Mouse (Mus musculus): ENCODE measurements at regions not wholly inside any gene's neighbourhood (a gene's known extent, or its start where the extent isn't known, plus 50 kb on each side); places are given as distances from the start of the nearest gene placed in this dataset.
A peak's percentile ranks its signal among the peaks of the same experiment; 100 is the strongest.

DNA sequence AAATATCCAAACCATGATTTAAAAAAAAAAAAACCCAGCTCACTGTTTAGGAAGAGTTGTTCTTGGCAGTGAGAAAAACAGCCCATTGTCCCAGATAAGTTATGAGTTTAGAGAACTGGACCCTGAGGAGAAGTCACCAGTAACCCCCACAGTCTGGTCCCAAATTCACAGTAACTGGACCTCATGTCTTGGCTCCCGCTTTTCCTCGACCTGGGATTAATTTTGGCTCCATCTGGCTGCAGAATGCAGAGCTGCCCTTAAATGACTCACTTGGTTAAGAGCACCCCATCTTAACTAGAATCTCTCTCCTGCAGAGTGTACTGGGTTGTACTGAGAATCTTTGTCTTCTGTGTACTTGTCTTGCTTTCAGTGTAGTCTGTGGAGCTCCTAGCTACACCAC lies 221.0 kb downstream of the Snx13 start:
- ATAC-seq (replicated peaks; ENCODE audit: insufficient number of reproducible peaks, low FRiP score, low TSS enrichment, poor library complexity, severe bottlenecking): no peak

DNA sequence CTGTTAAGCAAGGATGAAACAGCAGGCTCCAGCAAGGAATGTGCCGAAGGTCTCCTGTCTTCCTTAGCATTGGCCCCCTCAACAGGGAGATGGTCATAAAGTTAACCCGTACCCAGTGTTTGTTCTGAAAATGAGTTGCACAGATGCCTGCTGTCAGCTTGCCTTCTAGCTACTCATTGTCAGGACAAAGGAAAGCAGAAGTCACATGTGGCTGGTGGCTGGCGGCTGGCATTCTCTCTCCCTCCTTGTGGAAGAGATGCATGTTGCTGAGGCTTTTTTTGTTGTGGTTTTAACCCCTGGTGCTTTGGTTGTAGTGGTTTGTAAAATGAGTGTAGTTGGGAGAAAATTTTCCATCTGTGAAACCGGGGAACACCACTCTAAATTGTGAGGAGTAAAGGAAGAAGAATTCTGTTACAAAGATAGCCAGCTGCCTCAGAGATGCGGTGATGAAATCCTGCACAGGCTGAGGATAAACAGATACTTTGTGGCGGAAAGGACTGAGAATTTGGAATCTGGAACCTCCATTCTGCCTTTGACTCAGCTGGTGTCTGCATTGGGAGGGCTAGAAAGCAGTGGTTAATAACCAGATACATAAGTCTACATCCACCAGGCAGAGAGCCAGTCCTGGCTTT lies 220.2 kb downstream of the Snx13 start:
- ATAC-seq (replicated peaks; ENCODE audit: insufficient number of reproducible peaks, low FRiP score, low TSS enrichment, poor library complexity, severe bottlenecking): peak; percentile 51; the same call in 1 of the 2 replicates

DNA sequence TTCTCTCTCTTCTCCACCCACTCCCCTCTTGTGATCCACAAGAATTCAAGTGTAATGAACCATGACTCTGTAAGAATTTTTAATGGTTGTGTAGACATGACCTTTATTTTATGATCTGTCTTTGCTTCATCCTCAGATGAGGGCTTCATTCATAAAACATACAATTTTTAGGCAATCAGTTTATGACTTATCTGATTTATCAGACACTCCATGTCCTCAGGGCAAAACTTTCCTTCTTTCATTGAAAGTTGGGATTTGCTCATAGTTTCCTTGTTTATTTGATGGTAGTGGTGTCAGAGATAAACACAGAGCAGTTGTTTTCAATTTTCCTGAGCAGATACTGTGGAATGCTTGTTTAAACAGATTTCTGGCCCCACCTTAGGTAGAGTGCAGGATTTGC lies 212.8 kb downstream of the Snx13 start:
- no peak for ATAC-seq (replicated peaks; ENCODE audit: insufficient number of reproducible peaks, low FRiP score, low TSS enrichment, poor library complexity, severe bottlenecking)

- no peak for ATAC-seq (replicated peaks; ENCODE audit: insufficient number of reproducible peaks, low FRiP score, low TSS enrichment, poor library complexity, severe bottlenecking)
These were observed 208.9 kb downstream of the Snx13 start for GRCm38 (mm10) chr12:35255723-35256401.

DNA sequence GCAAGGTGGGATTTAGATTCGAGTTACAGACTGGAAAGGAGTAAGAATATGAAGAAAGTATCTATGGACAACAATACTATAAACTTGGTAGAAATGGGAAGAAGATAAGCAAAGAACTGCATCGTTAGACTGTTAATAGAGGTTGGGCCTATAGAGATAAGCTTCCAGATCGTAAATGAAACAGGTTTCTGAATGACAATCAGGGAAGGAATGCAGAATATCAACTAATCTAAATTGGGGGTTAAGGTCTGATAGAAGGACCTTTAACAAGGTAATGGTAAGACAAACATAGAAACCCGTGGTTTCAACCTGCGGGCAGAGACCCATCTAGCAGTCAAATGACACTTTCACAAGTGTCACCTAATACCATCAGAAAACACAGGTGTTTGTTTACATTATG lies 201.5 kb downstream of the Snx13 start:
- no peak for ATAC-seq (replicated peaks; ENCODE audit: insufficient number of reproducible peaks, low FRiP score, low TSS enrichment, poor library complexity, severe bottlenecking)

DNA sequence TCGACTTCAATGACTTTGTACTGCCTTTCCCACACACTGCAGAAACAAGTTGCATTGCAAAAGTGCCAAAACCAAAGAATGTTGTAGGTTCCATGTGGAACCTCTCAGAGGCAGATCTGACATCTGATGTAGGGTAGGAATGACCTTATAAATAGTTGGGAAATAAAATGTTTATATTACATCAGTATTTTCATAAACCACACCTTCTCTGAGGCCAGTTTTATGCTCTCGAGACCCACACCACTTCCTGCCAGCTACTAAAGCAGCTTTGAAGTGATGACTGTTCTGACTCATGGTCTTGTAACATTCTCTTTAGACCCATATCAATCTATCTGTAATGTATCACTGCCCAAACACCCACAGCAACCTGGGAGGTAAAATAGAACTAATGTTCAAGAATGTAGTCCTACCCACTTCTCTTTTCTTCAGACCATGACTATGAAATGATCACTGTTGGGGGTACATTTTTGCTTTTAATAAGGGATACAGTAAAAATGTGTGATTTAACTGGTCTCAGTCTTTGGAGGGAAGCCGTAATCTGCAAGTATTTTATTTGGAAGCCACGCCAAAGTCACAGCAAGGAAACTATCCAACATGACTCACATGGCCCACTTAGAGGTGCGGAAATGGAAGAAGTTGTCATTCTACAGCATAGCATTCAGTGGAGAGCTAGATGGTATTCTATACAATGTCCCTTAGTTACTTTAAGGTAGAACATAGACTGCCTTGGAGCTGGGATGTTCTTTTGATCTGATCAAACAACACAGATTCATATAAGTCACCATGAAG lies 199.4 kb downstream of the Snx13 start:
- 0 out of 2 replicates have a peak, but pooled peaks have one; percentile 17 for ATAC-seq (replicated peaks; ENCODE audit: insufficient number of reproducible peaks, low FRiP score, low TSS enrichment, poor library complexity, severe bottlenecking)

GRCm38 (mm10) chr12:35232322-35232673 lies 185.3 kb downstream of the Snx13 start:
- ATAC-seq (replicated peaks; ENCODE audit: insufficient number of reproducible peaks, low FRiP score, low TSS enrichment, poor library complexity, severe bottlenecking): no peak

GRCm38 (mm10) chr12:35231414-35232321 lies 184.7 kb downstream of the Snx13 start:
- no peak for ATAC-seq (replicated peaks; ENCODE audit: insufficient number of reproducible peaks, low FRiP score, low TSS enrichment, poor library complexity, severe bottlenecking)

DNA sequence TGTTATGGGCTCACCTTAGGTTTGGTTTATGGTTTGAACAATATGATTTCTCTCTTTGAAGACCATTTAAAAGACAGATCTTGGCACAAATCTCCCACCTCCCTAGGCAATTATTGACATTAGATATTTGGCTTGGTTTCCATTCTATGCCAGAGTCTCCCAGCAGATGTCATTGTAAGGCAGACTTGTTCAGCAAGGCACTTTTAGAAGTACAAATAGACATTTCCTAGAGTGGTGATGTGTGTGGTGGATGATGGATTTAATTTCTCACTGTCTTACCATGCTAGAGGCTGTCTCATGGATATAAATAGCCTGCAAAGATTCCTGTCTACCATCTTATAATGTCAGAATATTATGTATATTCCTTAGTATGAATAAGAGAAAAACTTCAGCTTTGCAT lies 173.4 kb downstream of the Snx13 start:
- no peak for ATAC-seq (replicated peaks; ENCODE audit: insufficient number of reproducible peaks, low FRiP score, low TSS enrichment, poor library complexity, severe bottlenecking)

GRCm38 (mm10) chr12:35220002-35220401 lies 173.0 kb downstream of the Snx13 start:
- no peak for ATAC-seq (replicated peaks; ENCODE audit: insufficient number of reproducible peaks, low FRiP score, low TSS enrichment, poor library complexity, severe bottlenecking)

- no peak for ATAC-seq (replicated peaks; ENCODE audit: insufficient number of reproducible peaks, low FRiP score, low TSS enrichment, poor library complexity, severe bottlenecking)
These were observed 169.7 kb downstream of the Snx13 start for GRCm38 (mm10) chr12:35216725-35217124.

DNA sequence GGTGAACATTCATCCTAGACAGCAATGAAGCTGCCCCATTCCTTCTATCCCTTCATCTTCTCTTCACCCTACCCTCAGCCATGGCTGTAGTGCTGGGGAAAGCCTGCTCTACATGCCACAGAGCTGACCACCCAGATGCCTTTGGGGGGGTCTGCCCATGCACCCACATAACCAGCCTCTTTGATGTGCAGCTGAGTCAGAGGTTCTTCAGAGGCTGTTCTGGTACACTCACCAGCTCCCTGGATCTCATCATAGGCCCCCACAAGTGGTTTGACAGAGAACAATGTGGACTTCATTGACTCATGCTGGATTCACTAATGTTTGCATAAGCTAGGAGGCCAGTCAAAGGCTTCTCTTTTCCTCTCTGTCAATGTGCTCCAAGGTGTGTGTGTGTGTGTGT lies 162.4 kb downstream of the Snx13 start:
- ATAC-seq (replicated peaks; ENCODE audit: insufficient number of reproducible peaks, low FRiP score, low TSS enrichment, poor library complexity, severe bottlenecking): no peak

- no peak for ATAC-seq (replicated peaks; ENCODE audit: insufficient number of reproducible peaks, low FRiP score, low TSS enrichment, poor library complexity, severe bottlenecking)
These were observed 160.6 kb downstream of the Snx13 start for GRCm38 (mm10) chr12:35207605-35208004.

GRCm38 (mm10) chr12:35203398-35203797 lies 156.4 kb downstream of the Snx13 start:
- ATAC-seq (replicated peaks; ENCODE audit: insufficient number of reproducible peaks, low FRiP score, low TSS enrichment, poor library complexity, severe bottlenecking): no peak

DNA sequence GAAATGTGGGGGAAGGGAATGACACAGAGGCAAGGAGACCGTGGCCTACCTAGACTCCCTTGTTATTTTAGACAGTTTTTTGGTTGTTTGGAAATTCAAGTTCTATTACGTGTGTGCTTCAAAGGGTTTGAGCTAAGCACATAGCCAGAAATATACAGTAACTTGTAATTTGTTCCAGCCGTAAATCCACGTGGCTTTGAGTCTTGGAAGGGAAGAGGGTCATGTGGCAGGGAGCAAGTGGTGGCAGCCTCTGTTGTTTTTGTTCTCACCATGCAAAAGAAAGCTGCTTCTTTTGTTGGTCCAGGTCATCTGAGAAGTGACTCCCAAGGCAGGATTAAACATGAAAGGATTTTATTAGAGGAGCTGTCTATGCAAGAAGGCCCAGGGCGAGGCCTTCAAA lies 153.1 kb downstream of the Snx13 start:
- ATAC-seq (replicated peaks; ENCODE audit: insufficient number of reproducible peaks, low FRiP score, low TSS enrichment, poor library complexity, severe bottlenecking): no peak

All from monocyte, adult 5-6 weeks (primary cell).